Mouse (Mus musculus) G1E (cell line): ENCODE data around the gene Rpl10-ps3. TPM values are rescaled to one million over a fixed set of nuclear protein-coding genes. Genes with fewer than 3 reads are reported as not detected.

Source experiments
- ATAC-seq: 2 replicates; pipeline ENCODE4 v1.8.0; 2016; ENCODE audit warnings: mild to moderate bottlenecking; ENCODE audit not compliant: insufficient number of reproducible peaks, poor library complexity, low FRiP score, severe bottlenecking; ENCODE audit errors: extremely low read depth
- DNase-seq: peaks from one replicate; pipeline ENCODE4 v3.0.0; 2012; ENCODE audit warnings: low spot score
- H3K27me3 ChIP-seq: 2 replicates; pipeline ENCODE4 v1.6.1; 2012; ENCODE audit warnings: mild to moderate bottlenecking, low read length, inconsistent platforms; ENCODE audit not compliant: insufficient read depth
- H3K36me3 ChIP-seq: replicated peaks from 2 replicates; pipeline ENCODE3; 2012; ENCODE audit warnings: mild to moderate bottlenecking, inconsistent platforms
- H3K4me1 ChIP-seq: 2 replicates; pipeline ENCODE4 v1.6.1; 2012; ENCODE audit warnings: low read depth, low read length, inconsistent platforms, mixed read lengths; ENCODE audit not compliant: insufficient read depth
- H3K4me3 ChIP-seq: 2 replicates; pipeline ENCODE4 v1.5.1; 2012; ENCODE audit warnings: low read depth, mild to moderate bottlenecking, inconsistent platforms, low read length, moderate library complexity, mixed read lengths
- H3K9me3 ChIP-seq: replicated peaks from 2 replicates; pipeline ENCODE4 v1.6.1; 2012; ENCODE audit warnings: inconsistent platforms
- CTCF ChIP-seq: IDR thresholded peaks from 2 replicates; pipeline ENCODE4 v1.5.1; 2012; ENCODE audit warnings: low read depth, low read length, inconsistent platforms, mixed read lengths
- GATA1 ChIP-seq: IDR thresholded peaks from 2 replicates; pipeline ENCODE4 v1.6.1; 2012; ENCODE audit warnings: borderline replicate concordance, low read length, inconsistent platforms, mixed read lengths
- GATA2 ChIP-seq: IDR thresholded peaks from 2 replicates; pipeline ENCODE4 v1.6.1; 2012; ENCODE audit warnings: low read depth, low read length, inconsistent platforms, borderline replicate concordance
- POLR2AphosphoS5 ChIP-seq: IDR thresholded peaks from 2 replicates; pipeline ENCODE4 v1.6.1; 2012; ENCODE audit warnings: low read depth, low read length, inconsistent platforms; ENCODE audit not compliant: insufficient replicate concordance
- TAL1 ChIP-seq: conservative IDR thresholded peaks from 2 replicates; pipeline ENCODE4 v1.6.1; 2012; ENCODE audit warnings: low read depth, low read length, inconsistent platforms, mixed read lengths
- polyA plus RNA-seq: library from polyadenylated mRNA; stranded (reverse); fragments of >175 nt; gene quantifications from 2 replicates; pipeline ENCODE4 v1.2.3, GENCODE M21; 2012
- total RNA-seq, 2 experiments: library from RNA; stranded (forward) in 1 of 2; stranded (reverse) in 1 of 2; fragments of 200-1000 nt in 1 of 2; fragments of >200 nt in 1 of 2; fragmentation: Nextera tagmentation in 1 of 2; gene quantifications; 2 replicates each; pipeline ENCODE4 v1.2.3; 2014 to 2017

Gene Rpl10-ps3
- total and polyA plus RNA-seq, 3 experiments: 29.1 to 413 (median 318) TPM

- no peak overlapping the region for H3K4me3 ChIP-seq
- no peak for ATAC-seq
- H3K4me1 ChIP-seq: no peaks in the 10 kb centered on the region
- TF ChIP-seq POLR2AphosphoS5 (no peak), CTCF (no peak), GATA2 (no peak), TAL1 (no peak), GATA1 (no peak)
- DNase-seq: no peak
- no peaks in the 10 kb centered on the region for H3K9me3 ChIP-seq
- no peaks in the 10 kb centered on the region for H3K27me3 ChIP-seq
- no peaks in the 10 kb centered on the region for H3K36me3 ChIP-seq
These were observed 18.5 kb upstream of the Rpl10-ps3 start for GRCm38 (mm10) chr9:50363259-50363658.

- ATAC-seq: no peak
- Histone ChIP-seq H3K36me3 (no peaks in the 10 kb centered on the region), H3K4me1 (no peaks in the 10 kb centered on the region), H3K4me3 (no peak overlapping the region), H3K9me3 (no peaks in the 10 kb centered on the region), H3K27me3 (no peaks in the 10 kb centered on the region)
- DNase-seq: no peak
- no peak for TF ChIP-seq GATA2
- TF ChIP-seq POLR2AphosphoS5: no peak
- no peak for TF ChIP-seq TAL1
- no peak for TF ChIP-seq GATA1
- TF ChIP-seq CTCF: no peak
These were observed 17.8 kb upstream of the Rpl10-ps3 start for GRCm38 (mm10) chr9:50362556-50362955.

- TF ChIP-seq GATA1 (no peak), POLR2AphosphoS5 (no peak), CTCF (no peak), GATA2 (no peak), TAL1 (no peak)
- H3K4me1 ChIP-seq: no peaks in the 10 kb centered on the region
- H3K4me3 ChIP-seq: no peak overlapping the region
- H3K36me3 ChIP-seq: no peaks in the 10 kb centered on the region
- H3K9me3 ChIP-seq: no peaks in the 10 kb centered on the region
- ATAC-seq: no peak
- no peaks in the 10 kb centered on the region for H3K27me3 ChIP-seq
- no peak for DNase-seq
These were observed 15.6 kb upstream of the Rpl10-ps3 start for GRCm38 (mm10) chr9:50360370-50360769.

GRCm38 (mm10) chr9:50357331-50357730 lies 12.6 kb upstream of the Rpl10-ps3 start:
- DNase-seq: no peak

GRCm38 (mm10) chr9:50351746-50352145 lies 7.0 kb upstream of the Rpl10-ps3 start:
- Histone ChIP-seq H3K4me1 (no peaks in the 10 kb centered on the region), H3K36me3 (no peaks in the 10 kb centered on the region), H3K4me3 (no peak overlapping the region), H3K27me3 (no peaks in the 10 kb centered on the region), H3K9me3 (peaks cover 5% of the 10 kb centered on the region; the same call in 1 of the 2 replicates)
- no peak for ATAC-seq
- DNase-seq: no peak
- TF ChIP-seq TAL1 (no peak), GATA1 (no peak), GATA2 (no peak), CTCF (no peak)

More at GRCm38 (mm10) chr9:50357331-50357730, 12.6 kb upstream of the Rpl10-ps3 start:
- Histone ChIP-seq H3K9me3 (no peaks in the 10 kb centered on the region), H3K27me3 (no peaks in the 10 kb centered on the region), H3K4me1 (no peaks in the 10 kb centered on the region), H3K4me3 (no peak overlapping the region), H3K36me3 (no peaks in the 10 kb centered on the region)
- ATAC-seq: no peak
- TF ChIP-seq GATA1: no peak
- TF ChIP-seq GATA2: no peak
- no peak for TF ChIP-seq TAL1
- no peak for TF ChIP-seq CTCF
- no peak for TF ChIP-seq POLR2AphosphoS5

GRCm38 (mm10) chr9:50350571-50350970 lies 5.8 kb upstream of the Rpl10-ps3 start:
- H3K4me1 ChIP-seq: no peaks in the 10 kb centered on the region
- no peak for ATAC-seq
- H3K36me3 ChIP-seq: no peaks in the 10 kb centered on the region
- DNase-seq: no peak
- no peak overlapping the region for H3K4me3 ChIP-seq
- H3K9me3 ChIP-seq: peaks cover 5% of the 10 kb centered on the region; the same call in 1 of the 2 replicates
- no peak for TF ChIP-seq POLR2AphosphoS5
- no peak for TF ChIP-seq TAL1
- TF ChIP-seq GATA1: no peak
- TF ChIP-seq CTCF: no peak
- TF ChIP-seq GATA2: no peak
- no peaks in the 10 kb centered on the region for H3K27me3 ChIP-seq

- no peaks in the 10 kb centered on the region for H3K36me3 ChIP-seq
- no peak overlapping the region for H3K4me3 ChIP-seq
- ATAC-seq: no peak
- no peaks in the 10 kb centered on the region for H3K4me1 ChIP-seq
- DNase-seq: no peak
- H3K27me3 ChIP-seq: no peaks in the 10 kb centered on the region
- no peak for TF ChIP-seq TAL1
- TF ChIP-seq GATA2: no peak
- no peak for TF ChIP-seq CTCF
- TF ChIP-seq POLR2AphosphoS5: no peak
- TF ChIP-seq GATA1: no peak
- H3K9me3 ChIP-seq: peaks cover 7% of the 10 kb centered on the region; the same call in 1 of the 2 replicates
These were observed 4.4 kb upstream of the Rpl10-ps3 start for GRCm38 (mm10) chr9:50349156-50349555.
